Mouse (Mus musculus) spleen, postnatal 14 days (tissue): ENCODE measurements around the gene Ttc25.
"Not testable (repeated sequence)": the region's sequence is repeated elsewhere in the genome, so short reads cannot be mapped to it uniquely, and the experiment has no call there.

Source experiments
- DNase-seq, 2 experiments: peaks; one replicate each; pipeline ENCODE4 v3.0.0; 2021 to 2022; ENCODE audit warnings: low spot score in 2 of 2

Ttc25 gene

GRCm38 (mm10) chr11:100604321-100605005, 59.1 kb downstream of the Ttc25 start:
- DNase-seq: no peak

GRCm38 (mm10) chr11:100605451-100605850, 60.0 kb downstream of the Ttc25 start:
- no peak for DNase-seq

GRCm38 (mm10) chr11:100607121-100607520, 61.7 kb downstream of the Ttc25 start:
- DNase-seq: no peak

- no peak for DNase-seq
Measured at GRCm38 (mm10) chr11:100608796-100609195, 63.4 kb downstream of the Ttc25 start.

GRCm38 (mm10) chr11:100609355-100609996, 64.1 kb downstream of the Ttc25 start:
- DNase-seq: no peak

GRCm38 (mm10) chr11:100609997-100610680, 64.7 kb downstream of the Ttc25 start:
- no peak for DNase-seq

GRCm38 (mm10) chr11:100611627-100612026, 66.2 kb downstream of the Ttc25 start:
- no peak for DNase-seq

- DNase-seq: no peak
Measured at GRCm38 (mm10) chr11:100613241-100613640, 67.8 kb downstream of the Ttc25 start.

GRCm38 (mm10) chr11:100616332-100616731, 70.9 kb downstream of the Ttc25 start:
- no peak for DNase-seq

- DNase-seq: not testable (repeated sequence)
Measured at GRCm38 (mm10) chr11:100616836-100617235, 71.4 kb downstream of the Ttc25 start.

- no peak for DNase-seq
Measured at GRCm38 (mm10) chr11:100617480-100617879, 72.1 kb downstream of the Ttc25 start.

- DNase-seq: peak; percentile 44 to 67
Measured at GRCm38 (mm10) chr11:100618761-100619484, 73.5 kb downstream of the Ttc25 start, which contains the start of gene Nkiras2. Gene Nkiras2, plus strand, starts transcription at chr11:100619244.

- DNase-seq: peak; percentile 90 to 92
Measured at GRCm38 (mm10) chr11:100619485-100619975, 74.1 kb downstream of the Ttc25 start.

GRCm38 (mm10) chr11:100619982-100620381, 74.6 kb downstream of the Ttc25 start, which contains the start of gene Dnajc7:
Gene Dnajc7, minus strand, starts transcription at chr11:100620168.
- DNase-seq: no peak
